Mouse (Mus musculus): ENCODE measurements around the gene Casp8ap2.

Casp8ap2 gene

GRCm38 (mm10) chr4:32668291-32668690 lies 53.0 kb downstream of the Casp8ap2 start:
- no peak for DNase-seq (ENCODE audit: low spot score)

GRCm38 (mm10) chr4:32669825-32670224 lies 54.6 kb downstream of the Casp8ap2 start:
- no peak for DNase-seq (ENCODE audit: low spot score)

GRCm38 (mm10) chr4:32674025-32674424 lies 58.8 kb downstream of the Casp8ap2 start:
- DNase-seq (ENCODE audit: low spot score) = no peak

GRCm38 (mm10) chr4:32677471-32677870 lies 62.2 kb downstream of the Casp8ap2 start:
- no peak for DNase-seq (ENCODE audit: low spot score)

GRCm38 (mm10) chr4:32680843-32681242 lies 65.6 kb downstream of the Casp8ap2 start:
- no peak for DNase-seq (ENCODE audit: low spot score)

- no peak for DNase-seq (ENCODE audit: low spot score)
Observed at GRCm38 (mm10) chr4:32682471-32682870, 67.2 kb downstream of the Casp8ap2 start.

GRCm38 (mm10) chr4:32683061-32683582 lies 67.9 kb downstream of the Casp8ap2 start:
- no peak for DNase-seq (ENCODE audit: low spot score)

All from MN1 (cell line).